Mouse (Mus musculus): ENCODE measurements at regions not wholly inside any gene's neighbourhood (a gene's known extent, or its start where the extent isn't known, plus 50 kb on each side); places are given as distances from the start of the nearest gene placed in this dataset.

GRCm38 (mm10) chr14:80249882-80250281 is 266.0 kb downstream of the Olfm4 start:
- DNase-seq = no peak

DNA sequence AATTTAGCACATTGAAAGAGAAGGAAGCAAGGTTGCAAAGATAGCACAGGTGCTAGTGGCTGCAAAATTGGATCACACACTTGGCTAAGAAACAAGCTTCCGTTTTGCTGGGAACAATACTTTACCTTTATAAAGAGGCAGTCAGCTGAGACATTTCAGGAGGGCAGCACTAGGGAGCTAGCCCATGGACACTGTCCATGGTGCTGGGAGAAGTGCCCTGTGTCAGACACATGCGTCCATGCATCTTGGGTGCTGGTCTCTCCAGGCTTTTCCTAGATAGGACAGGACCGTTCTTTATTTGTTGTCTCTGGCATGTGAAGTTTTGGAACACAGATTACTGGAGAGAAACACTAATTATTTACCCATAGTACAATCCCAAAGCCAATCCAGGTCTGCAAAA is 273.2 kb downstream of the Olfm4 start:
- DNase-seq = no peak

DNA sequence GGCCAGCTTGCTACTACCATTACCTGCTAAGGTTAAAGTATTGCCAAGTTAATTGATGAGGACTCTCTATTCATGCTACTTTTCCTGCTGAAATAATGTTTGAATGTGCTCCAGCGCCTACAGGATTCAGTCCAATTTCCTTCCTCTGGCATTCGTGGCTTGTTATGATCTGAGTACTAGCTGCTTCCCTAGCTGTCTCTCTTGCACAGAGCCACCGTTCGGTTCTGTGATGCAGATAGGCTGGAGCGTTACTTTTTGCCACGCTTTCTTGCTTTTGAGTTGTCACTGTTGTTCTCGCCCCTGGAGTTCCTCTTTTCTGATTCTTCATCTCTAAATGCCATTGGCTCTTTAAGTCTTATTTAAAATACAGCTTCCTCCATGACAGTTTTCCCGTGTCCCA is 279.3 kb downstream of the Olfm4 start:
- DNase-seq = no peak

GRCm38 (mm10) chr14:80265081-80265480 is 281.2 kb downstream of the Olfm4 start:
- no peak for DNase-seq

GRCm38 (mm10) chr14:80269179-80269951 is 285.5 kb downstream of the Olfm4 start:
- peak; percentile 4 for DNase-seq

- no peak for DNase-seq
Observed at GRCm38 (mm10) chr14:80270063-80270462, 286.2 kb downstream of the Olfm4 start.

GRCm38 (mm10) chr14:80280188-80280587 is 296.3 kb downstream of the Olfm4 start:
- DNase-seq = no peak

GRCm38 (mm10) chr14:80283726-80284125 is 299.8 kb downstream of the Olfm4 start:
- DNase-seq = no peak

GRCm38 (mm10) chr14:80291360-80291759 is 307.5 kb downstream of the Olfm4 start:
- DNase-seq = no peak

GRCm38 (mm10) chr14:80293378-80293777 is 309.5 kb downstream of the Olfm4 start:
- no peak for DNase-seq

DNA sequence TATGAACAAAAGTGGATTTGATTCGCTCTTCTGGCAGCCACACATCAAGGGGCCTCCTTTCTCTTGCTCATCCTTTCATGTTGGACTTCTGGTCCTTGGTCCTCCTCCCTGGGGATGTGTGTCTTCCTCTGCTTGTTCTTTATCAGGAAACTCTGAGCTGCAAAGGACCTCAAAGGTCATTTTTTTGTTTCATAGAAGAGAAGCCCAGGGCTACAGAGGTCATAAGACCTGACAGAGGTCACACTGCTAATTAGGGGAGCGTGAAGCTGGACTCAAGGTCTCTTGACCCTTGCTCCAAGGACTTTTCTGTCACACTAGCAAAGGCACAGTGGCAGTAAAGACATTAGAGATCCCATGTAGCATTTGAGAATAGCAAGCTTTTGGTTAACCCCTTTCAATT is 345.8 kb downstream of the Olfm4 start:
- DNase-seq = no peak

- no peak for DNase-seq
Observed at GRCm38 (mm10) chr14:80362024-80362622, 378.2 kb downstream of the Olfm4 start.

DNA sequence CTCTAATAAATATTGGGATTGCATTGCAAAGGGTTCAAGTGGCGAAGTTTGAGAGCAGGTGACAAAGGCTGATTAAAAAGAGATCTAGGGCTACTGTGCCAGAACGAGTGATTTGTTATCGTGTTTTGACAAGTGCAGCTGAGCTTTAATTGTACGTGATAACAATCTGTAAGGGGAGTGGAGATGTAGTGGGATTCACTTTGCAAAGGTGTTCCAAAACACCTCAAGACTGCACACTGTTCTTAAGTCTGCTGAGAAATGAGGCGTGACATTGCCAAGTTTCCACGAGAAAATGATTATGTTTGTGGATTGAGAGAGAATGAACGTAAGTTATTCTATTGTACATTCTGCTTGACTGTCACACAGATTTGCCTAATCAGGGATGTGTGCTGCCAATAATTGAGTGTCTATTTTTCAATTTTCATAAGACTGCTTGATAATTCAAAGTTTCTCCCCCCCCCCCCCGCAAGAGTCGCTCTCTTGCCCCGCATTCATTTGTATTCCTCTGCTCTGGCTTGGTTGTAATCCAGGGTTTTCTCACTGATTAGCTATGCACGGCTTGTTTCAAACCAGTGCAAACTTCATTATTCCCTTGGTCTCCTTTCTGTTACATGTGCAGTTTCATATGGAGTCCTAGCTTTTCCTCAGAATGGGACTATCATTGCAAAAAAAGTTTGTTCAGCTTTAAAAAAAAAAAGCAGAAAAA is 385.7 kb downstream of the Olfm4 start:
- no peak for DNase-seq

- DNase-seq = no peak
Observed at GRCm38 (mm10) chr14:80374290-80374689, 390.4 kb downstream of the Olfm4 start.

DNA sequence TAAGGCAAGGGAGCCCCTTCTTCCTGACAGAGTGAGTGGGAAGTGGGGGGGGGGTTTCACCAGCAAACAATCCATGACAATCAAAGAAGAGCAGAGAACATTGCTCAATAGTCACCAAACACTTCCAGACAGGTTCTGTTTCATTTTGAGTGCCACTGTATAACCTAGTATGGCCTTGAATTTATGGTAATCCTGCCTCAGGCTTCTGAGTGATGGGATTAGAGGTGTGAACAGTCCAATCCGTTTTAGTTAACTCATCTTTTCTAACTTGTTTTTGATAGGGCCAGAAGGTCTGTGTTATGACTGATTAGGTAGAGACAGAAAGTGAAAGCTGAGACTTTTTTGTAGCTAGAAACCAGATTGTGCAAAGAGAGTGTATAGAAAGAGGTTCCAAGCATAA is 393.2 kb downstream of the Olfm4 start:
- no peak for DNase-seq

DNA sequence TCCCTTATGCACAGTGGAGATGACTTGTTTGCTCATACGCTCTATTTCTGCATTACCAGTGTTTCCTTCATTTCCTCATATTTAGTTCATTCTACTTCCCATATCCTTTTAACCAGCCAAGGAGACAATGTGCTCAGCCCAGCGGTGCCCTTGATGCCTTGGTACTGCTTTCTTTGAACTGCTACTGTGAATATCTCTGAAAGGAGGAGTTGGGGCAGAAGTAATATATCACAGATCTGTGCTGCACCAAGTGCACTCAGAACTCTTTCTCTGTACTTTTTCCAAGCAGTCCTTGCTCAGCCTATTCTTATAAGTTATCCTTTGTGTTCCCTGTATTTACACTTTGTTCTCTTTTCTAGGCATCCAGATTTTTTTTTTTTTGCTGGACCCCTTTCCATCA is 407.5 kb downstream of the Olfm4 start:
- DNase-seq = no peak

DNA sequence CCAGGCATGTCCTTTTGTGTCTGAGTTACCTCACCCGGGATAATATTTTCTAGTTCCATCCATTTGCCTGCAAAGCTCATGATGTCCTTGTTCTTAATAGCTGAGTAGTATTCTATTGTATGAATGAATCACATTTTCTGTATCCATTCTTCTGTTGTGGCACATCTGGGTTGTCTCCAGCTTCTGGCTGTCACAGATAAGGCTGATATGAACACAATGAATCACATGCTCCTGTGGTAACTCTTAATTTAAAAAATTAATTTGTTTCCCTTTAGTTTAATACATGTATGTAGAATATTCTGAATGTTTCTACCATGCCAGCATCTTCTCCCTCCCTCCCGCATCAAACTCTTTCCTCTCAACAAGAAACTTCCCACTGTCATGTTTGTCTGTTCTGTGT is 424.4 kb downstream of the Olfm4 start:
- no peak for DNase-seq

DNA sequence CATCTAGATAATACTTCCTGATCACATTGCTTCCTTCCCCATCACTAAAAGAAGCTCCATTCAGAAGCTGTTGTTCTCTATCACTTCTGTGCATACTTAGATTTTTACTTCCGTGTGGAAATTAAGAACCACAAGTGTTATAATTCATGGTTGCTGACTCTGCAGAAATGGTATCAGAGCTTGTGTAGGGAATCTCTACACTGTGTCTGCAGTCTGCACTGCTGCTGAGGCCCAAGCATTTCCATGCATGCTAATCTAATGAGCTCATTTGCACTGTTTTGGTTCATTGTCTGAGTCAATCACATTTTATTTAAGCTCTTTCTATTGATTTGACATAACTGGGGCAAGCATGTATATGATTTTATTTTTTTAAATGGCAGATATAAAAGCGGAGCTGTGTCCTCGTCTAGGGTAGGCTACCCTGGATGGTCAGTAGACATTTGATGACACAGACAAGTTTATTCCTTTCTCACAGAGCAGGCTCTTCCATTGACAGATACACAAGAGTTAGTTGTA is 435.0 kb downstream of the Olfm4 start:
- no peak for DNase-seq

DNA sequence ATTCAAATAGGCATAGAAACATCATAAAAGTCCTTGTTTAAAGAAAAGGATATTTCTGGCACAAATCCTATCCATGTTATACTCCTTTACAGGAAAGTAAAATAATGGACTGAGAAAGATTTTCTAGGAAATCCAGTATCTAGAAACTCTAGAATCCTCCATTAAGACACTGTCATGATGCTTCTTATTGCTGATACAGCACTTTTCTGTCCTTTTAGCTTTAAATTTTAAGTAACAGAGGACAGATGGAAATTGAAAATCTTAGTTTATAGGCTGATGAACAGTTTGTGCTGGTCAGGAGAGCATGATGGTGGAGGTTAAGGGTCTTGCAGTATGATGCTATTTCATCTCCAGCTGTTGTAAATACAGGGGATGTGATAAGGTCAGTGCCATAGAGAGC is 459.9 kb downstream of the Olfm4 start:
- DNase-seq = no peak

DNA sequence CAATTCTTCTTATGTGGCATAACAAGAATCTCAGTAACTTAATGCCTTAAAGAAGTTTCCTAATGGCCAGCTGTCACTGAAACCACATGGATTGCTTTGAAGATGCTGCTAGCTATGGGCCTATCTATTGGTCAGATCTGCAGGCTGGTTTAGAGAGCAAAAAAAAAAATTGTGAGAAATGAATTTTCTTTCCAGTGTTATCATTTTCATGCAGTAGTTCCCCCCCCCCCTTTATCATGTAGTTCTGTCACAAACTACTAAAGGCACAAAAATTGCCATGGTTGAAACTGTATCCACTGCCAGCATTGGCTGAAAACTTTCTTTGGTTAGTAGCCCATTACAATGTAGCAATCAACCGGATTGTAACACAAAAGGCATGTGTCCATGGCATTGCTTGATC is 487.6 kb downstream of the Olfm4 start:
- DNase-seq = no peak

- no peak for DNase-seq
Observed at GRCm38 (mm10) chr14:80479918-80480317, 496.0 kb downstream of the Olfm4 start.

DNA sequence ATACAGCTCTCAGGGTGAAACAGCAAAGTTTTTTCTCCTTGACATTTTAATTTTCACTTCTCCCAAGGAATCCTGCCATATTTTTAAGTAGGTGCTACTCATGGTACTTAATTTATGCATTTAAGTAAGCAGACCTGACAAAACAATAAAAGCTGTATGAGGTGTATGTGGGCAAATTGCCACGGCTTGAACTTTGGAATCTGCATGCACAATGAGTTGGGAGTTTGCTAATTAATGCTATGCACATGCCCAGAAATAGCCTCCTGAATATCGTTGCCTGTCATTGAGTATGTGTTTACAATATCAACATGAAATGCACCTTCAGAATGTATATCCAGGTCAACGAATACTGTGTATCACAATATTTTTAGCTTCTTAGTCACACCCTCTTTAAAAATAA is 498.9 kb downstream of the Olfm4 start:
- no peak for DNase-seq

DNA sequence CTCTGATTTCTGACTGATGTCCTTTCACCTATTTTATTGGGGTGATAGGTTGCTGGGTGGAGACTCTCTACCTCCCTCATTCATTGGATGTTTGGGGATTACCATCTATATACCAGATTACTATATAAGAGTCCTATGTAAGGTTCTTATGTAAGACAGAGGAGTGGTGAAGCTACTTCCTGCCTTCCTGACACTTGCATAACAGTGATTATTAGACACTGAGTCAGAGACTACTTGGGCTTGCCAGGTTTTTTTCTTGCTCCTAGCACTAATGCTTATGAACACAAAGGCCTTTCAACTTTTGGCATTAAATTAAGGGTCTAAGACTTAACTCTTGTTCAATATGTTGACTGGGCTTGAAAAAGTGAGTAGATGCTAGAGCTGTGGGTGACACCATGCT is 500.4 kb downstream of the Olfm4 start:
- no peak for DNase-seq

GRCm38 (mm10) chr14:80485149-80485548 is 501.3 kb downstream of the Olfm4 start:
- DNase-seq = no peak

All from thymus, postnatal 14 days (tissue).